Mouse (Mus musculus) neural tube, embryonic 15.5 days (tissue): ENCODE results near the gene Hs6st3. TPM values are rescaled to one million over a fixed set of nuclear protein-coding genes. Genes with fewer than 3 reads are reported as not detected.
"Not testable (repeated sequence)": the region's sequence is repeated elsewhere in the genome, so short reads cannot be mapped to it uniquely, and the experiment has no call there.

Experiments used
- ATAC-seq: fragments of 200-750 bp; cut with Nextera tagmentation; 2 replicates; pipeline ENCODE4 v1.8.0; 2017; ENCODE audit warnings: mild to moderate bottlenecking, moderate TSS enrichment, moderate library complexity; ENCODE audit not compliant: low FRiP score
- H3K27ac ChIP-seq: fragments of 300-500 bp; sonication (generic); replicated peaks from 2 replicates; pipeline ENCODE4 v1.5.1; 2015; ENCODE audit warnings: mild to moderate bottlenecking, inconsistent platforms
- H3K27me3 ChIP-seq: fragments of 300-500 bp; sonication (generic); replicated peaks from 2 replicates; pipeline ENCODE4 v1.6.1; 2015; ENCODE audit warnings: inconsistent platforms
- H3K36me3 ChIP-seq: fragments of 300-500 bp; sonication (generic); 2 replicates; pipeline ENCODE4 v1.6.1; 2015; ENCODE audit warnings: inconsistent platforms
- H3K4me1 ChIP-seq: fragments of 300-500 bp; sonication (generic); 2 replicates; pipeline ENCODE4 v1.6.1; 2015; ENCODE audit warnings: inconsistent platforms
- H3K4me2 ChIP-seq: fragments of 300-500 bp; sonication (generic); 2 replicates; pipeline ENCODE4 v1.6.1; 2015; ENCODE audit warnings: inconsistent platforms, mild to moderate bottlenecking, moderate library complexity
- H3K4me3 ChIP-seq: fragments of 300-500 bp; sonication (generic); replicated peaks from 2 replicates; pipeline ENCODE4 v1.5.1; 2015; ENCODE audit warnings: mild to moderate bottlenecking, inconsistent platforms
- H3K9ac ChIP-seq: fragments of 300-500 bp; sonication (generic); replicated peaks from 2 replicates; pipeline ENCODE4 v1.6.1; 2015; ENCODE audit warnings: mild to moderate bottlenecking, inconsistent platforms
- H3K9me3 ChIP-seq: fragments of 300-500 bp; sonication (generic); replicated peaks from 2 replicates; pipeline ENCODE4 v1.6.1; 2016; ENCODE audit warnings: inconsistent platforms
- WGBS: fragments of 180-500 bp; shearing (Covaris S2); methylation state at CpG from one replicate; pipeline ENCODE4 v1.1.7; 2015; ENCODE audit warnings: mixed read lengths; 5-methylcytosine and 5-hydroxymethylcytosine counted together
- polyA plus RNA-seq: library from polyadenylated mRNA; unstranded; fragments of >200 nt; fragmentation: Nextera tagmentation; extraction: Ambion mirVana; gene quantifications from 2 replicates; pipeline ENCODE4 v1.2.1, GENCODE M21; 2015

Gene Hs6st3
- polyA plus RNA-seq, 1 experiment from 2014 or later: 2.1 TPM

- H3K4me2 ChIP-seq: 0 out of 2 replicates have a peak overlapping the region, but pooled peaks have one; percentile 3
- 30% methylated on average over 10 of the region's 10 CpGs for WGBS
- no peak overlapping the region for H3K27ac ChIP-seq
- H3K9me3 ChIP-seq: no peaks in the 10 kb centered on the region
- no peaks in the 10 kb centered on the region for H3K27me3 ChIP-seq
- peaks cover 13% of the 10 kb centered on the region for H3K4me1 ChIP-seq
- H3K9ac ChIP-seq: no peak overlapping the region
- ATAC-seq: no peak
- H3K36me3 ChIP-seq: no peaks in the 10 kb centered on the region
- H3K4me3 ChIP-seq: no peak overlapping the region
Observed at GRCm38 (mm10) chr14:119582039-119582508, 443.9 kb downstream of the Hs6st3 start.

GRCm38 (mm10) chr14:119585069-119585468, 446.9 kb downstream of the Hs6st3 start:
- no peaks in the 10 kb centered on the region for H3K9me3 ChIP-seq
- no peak overlapping the region for H3K4me3 ChIP-seq
- H3K27me3 ChIP-seq: no peaks in the 10 kb centered on the region
- ATAC-seq: no peak
- H3K27ac ChIP-seq: no peak overlapping the region
- H3K9ac ChIP-seq: no peak overlapping the region
- H3K36me3 ChIP-seq: no peaks in the 10 kb centered on the region
- H3K4me2 ChIP-seq: no peak overlapping the region
- WGBS: 87% methylated on average over 4 of the region's 4 CpGs
- peaks cover 13% of the 10 kb centered on the region for H3K4me1 ChIP-seq

- H3K9ac ChIP-seq, H3K4me1 ChIP-seq: not testable (repeated sequence)
Observed at GRCm38 (mm10) chr14:119587365-119587764, 449.2 kb downstream of the Hs6st3 start.

GRCm38 (mm10) chr14:119604327-119604726, 466.2 kb downstream of the Hs6st3 start:
- WGBS: 70% methylated on average over 14 of the region's 14 CpGs
- no peak for ATAC-seq
- no peak overlapping the region for H3K4me3 ChIP-seq
- H3K9ac ChIP-seq: no peak overlapping the region
- no peaks in the 10 kb centered on the region for H3K4me1 ChIP-seq
- no peak overlapping the region for H3K4me2 ChIP-seq
- H3K9me3 ChIP-seq: no peaks in the 10 kb centered on the region
- no peak overlapping the region for H3K27ac ChIP-seq
- H3K27me3 ChIP-seq: no peaks in the 10 kb centered on the region
- H3K36me3 ChIP-seq: no peaks in the 10 kb centered on the region

More at GRCm38 (mm10) chr14:119587365-119587764, 449.2 kb downstream of the Hs6st3 start:
- WGBS: 98% methylated on average over 1 of the region's 1 CpGs
- not testable (repeated sequence) for ATAC-seq, H3K9me3 ChIP-seq, H3K4me3 ChIP-seq, H3K27ac ChIP-seq, H3K4me2 ChIP-seq, H3K36me3 ChIP-seq, H3K27me3 ChIP-seq

GRCm38 (mm10) chr14:119612793-119613192, 474.7 kb downstream of the Hs6st3 start:
- no peak for ATAC-seq
- H3K4me2 ChIP-seq: no peak overlapping the region
- no peak overlapping the region for H3K27ac ChIP-seq
- H3K4me1 ChIP-seq: no peaks in the 10 kb centered on the region
- no peak overlapping the region for H3K4me3 ChIP-seq
- no peaks in the 10 kb centered on the region for H3K9me3 ChIP-seq
- H3K9ac ChIP-seq: no peak overlapping the region
- H3K36me3 ChIP-seq: no peaks in the 10 kb centered on the region
- 79% methylated on average over 2 of the region's 2 CpGs for WGBS
- no peaks in the 10 kb centered on the region for H3K27me3 ChIP-seq

- Histone ChIP-seq H3K27me3 (no peaks in the 10 kb centered on the region), H3K36me3 (no peaks in the 10 kb centered on the region), H3K9ac (no peak overlapping the region), H3K9me3 (no peaks in the 10 kb centered on the region), H3K4me1 (0 out of 2 replicates have a peak, but pooled peaks cover 4% of the 10 kb centered on the region), H3K4me3 (no peak overlapping the region), H3K27ac (no peak overlapping the region), H3K4me2 (no peak overlapping the region)
- no peak for ATAC-seq
- 77% methylated on average over 1 of the region's 1 CpGs for WGBS
Observed at GRCm38 (mm10) chr14:119629127-119629526, 491.0 kb downstream of the Hs6st3 start.

- ATAC-seq: no peak
- H3K4me2 ChIP-seq: no peak overlapping the region
- no peak overlapping the region for H3K9ac ChIP-seq
- 75% methylated on average over 3 of the region's 3 CpGs for WGBS
- no peak overlapping the region for H3K27ac ChIP-seq
- no peaks in the 10 kb centered on the region for H3K36me3 ChIP-seq
- H3K4me1 ChIP-seq: 0 out of 2 replicates have a peak, but pooled peaks cover 4% of the 10 kb centered on the region
- H3K27me3 ChIP-seq: no peaks in the 10 kb centered on the region
- no peaks in the 10 kb centered on the region for H3K9me3 ChIP-seq
- H3K4me3 ChIP-seq: no peak overlapping the region
Observed at GRCm38 (mm10) chr14:119633090-119633489, 494.9 kb downstream of the Hs6st3 start.

GRCm38 (mm10) chr14:119633626-119634025, 495.5 kb downstream of the Hs6st3 start:
- no peak overlapping the region for H3K27ac ChIP-seq
- no peak for ATAC-seq
- no peak overlapping the region for H3K4me3 ChIP-seq
- 48% methylated on average over 3 of the region's 3 CpGs for WGBS
- no peak overlapping the region for H3K9ac ChIP-seq
- H3K4me2 ChIP-seq: no peak overlapping the region
- H3K9me3 ChIP-seq: no peaks in the 10 kb centered on the region
- 0 out of 2 replicates have a peak, but pooled peaks cover 4% of the 10 kb centered on the region for H3K4me1 ChIP-seq
- no peaks in the 10 kb centered on the region for H3K36me3 ChIP-seq
- H3K27me3 ChIP-seq: no peaks in the 10 kb centered on the region

- no peak overlapping the region for H3K27ac ChIP-seq
- H3K9ac ChIP-seq: no peak overlapping the region
- H3K9me3 ChIP-seq: no peaks in the 10 kb centered on the region
- H3K4me1 ChIP-seq: no peaks in the 10 kb centered on the region
- no peak overlapping the region for H3K4me2 ChIP-seq
- ATAC-seq: no peak
- 92% methylated on average over 1 of the region's 1 CpGs for WGBS
- H3K4me3 ChIP-seq: no peak overlapping the region
- no peaks in the 10 kb centered on the region for H3K36me3 ChIP-seq
- no peaks in the 10 kb centered on the region for H3K27me3 ChIP-seq
Observed at GRCm38 (mm10) chr14:119642874-119643273, 504.7 kb downstream of the Hs6st3 start.

- no peaks in the 10 kb centered on the region for H3K4me1 ChIP-seq
- no peaks in the 10 kb centered on the region for H3K36me3 ChIP-seq
- no peak overlapping the region for H3K4me2 ChIP-seq
- no peak for ATAC-seq
- no peaks in the 10 kb centered on the region for H3K27me3 ChIP-seq
- H3K4me3 ChIP-seq: no peak overlapping the region
- 96% methylated on average over 12 of the region's 12 CpGs for WGBS
- H3K9me3 ChIP-seq: no peaks in the 10 kb centered on the region
- no peak overlapping the region for H3K9ac ChIP-seq
- H3K27ac ChIP-seq: no peak overlapping the region
Observed at GRCm38 (mm10) chr14:119643840-119644239, 505.7 kb downstream of the Hs6st3 start.

- no peaks in the 10 kb centered on the region for H3K4me1 ChIP-seq
- no peak for ATAC-seq
- no peaks in the 10 kb centered on the region for H3K36me3 ChIP-seq
- H3K27ac ChIP-seq: no peak overlapping the region
- 72% methylated on average over 2 of the region's 2 CpGs for WGBS
- H3K4me2 ChIP-seq: no peak overlapping the region
- H3K9ac ChIP-seq: no peak overlapping the region
- no peaks in the 10 kb centered on the region for H3K9me3 ChIP-seq
- H3K27me3 ChIP-seq: no peaks in the 10 kb centered on the region
- H3K4me3 ChIP-seq: no peak overlapping the region
Observed at GRCm38 (mm10) chr14:119656936-119657335, 518.8 kb downstream of the Hs6st3 start.

GRCm38 (mm10) chr14:119665741-119666141, 527.6 kb downstream of the Hs6st3 start:
- H3K9me3 ChIP-seq: no peaks in the 10 kb centered on the region
- H3K9ac ChIP-seq: no peak overlapping the region
- 0 out of 2 replicates have a peak overlapping the region, but pooled peaks have one; percentile 2 for H3K4me2 ChIP-seq
- H3K27ac ChIP-seq: peak overlapping the region; percentile 33; the same call in 1 of the 2 replicates
- H3K27me3 ChIP-seq: no peaks in the 10 kb centered on the region
- H3K36me3 ChIP-seq: no peaks in the 10 kb centered on the region
- ATAC-seq: 0 out of 2 replicates have a peak, but pooled peaks have one; percentile 38
- H3K4me3 ChIP-seq: no peak overlapping the region
- H3K4me1 ChIP-seq: peaks cover 6% of the 10 kb centered on the region; the same call in 1 of the 2 replicates
- 62% methylated on average over 5 of the region's 5 CpGs for WGBS
